Mouse (Mus musculus) CD4-positive, CD25-positive, alpha-beta regulatory T cell, adult 9 weeks (primary cell): ENCODE data around the gene Tgtp2. TPM values are rescaled to one million over a fixed set of nuclear protein-coding genes. Genes with fewer than 3 reads are reported as not detected.

ENCODE experiments used
- polyA plus RNA-seq: library from polyadenylated mRNA; unstranded; fragments of 100-300 nt; shearing (Covaris generic); gene quantifications from one replicate; pipeline ENCODE4 v1.2.1, GENCODE M21; 2017

Tgtp2 gene
- polyA plus RNA-seq: 361 TPM

DNA sequence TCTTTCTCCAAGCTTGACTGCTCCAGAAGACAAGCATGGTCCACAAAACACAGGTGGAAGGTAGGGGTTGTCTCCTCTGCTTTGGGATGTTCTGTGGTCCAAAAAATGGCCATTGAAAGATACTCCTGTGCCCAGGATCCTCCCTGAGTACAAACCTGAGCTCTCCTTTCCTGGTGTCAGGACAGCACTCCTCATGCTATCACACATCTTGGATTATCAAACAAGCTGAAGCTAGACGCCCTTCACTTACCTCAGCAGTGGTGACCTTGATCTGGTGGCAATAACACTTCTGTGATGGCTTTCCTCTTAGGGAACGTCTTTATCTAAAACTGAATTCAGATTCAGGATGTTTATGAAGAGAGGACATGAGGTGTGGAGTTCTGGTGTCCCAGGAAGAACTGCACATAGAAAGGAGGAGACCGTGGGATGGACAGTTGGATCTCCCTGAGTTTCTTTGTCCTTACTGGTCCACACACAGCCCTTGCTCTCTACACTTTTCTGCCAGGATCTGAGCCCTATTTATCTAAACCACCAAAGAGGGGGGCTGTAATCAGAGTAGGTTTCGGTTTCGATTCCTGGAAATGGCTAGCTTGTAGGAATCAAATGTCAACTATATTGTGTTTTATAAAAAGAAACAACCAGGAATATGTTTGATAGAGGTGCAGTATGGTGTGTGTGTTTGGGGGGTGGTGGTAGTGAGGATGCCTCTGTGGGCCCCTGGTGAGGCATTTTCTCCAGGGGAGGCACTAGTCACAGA lies at the start of gene Tgtp2:
Tgtp2 (minus strand) TSS at position 494 of the 757 bp plus-strand sequence.

DNA sequence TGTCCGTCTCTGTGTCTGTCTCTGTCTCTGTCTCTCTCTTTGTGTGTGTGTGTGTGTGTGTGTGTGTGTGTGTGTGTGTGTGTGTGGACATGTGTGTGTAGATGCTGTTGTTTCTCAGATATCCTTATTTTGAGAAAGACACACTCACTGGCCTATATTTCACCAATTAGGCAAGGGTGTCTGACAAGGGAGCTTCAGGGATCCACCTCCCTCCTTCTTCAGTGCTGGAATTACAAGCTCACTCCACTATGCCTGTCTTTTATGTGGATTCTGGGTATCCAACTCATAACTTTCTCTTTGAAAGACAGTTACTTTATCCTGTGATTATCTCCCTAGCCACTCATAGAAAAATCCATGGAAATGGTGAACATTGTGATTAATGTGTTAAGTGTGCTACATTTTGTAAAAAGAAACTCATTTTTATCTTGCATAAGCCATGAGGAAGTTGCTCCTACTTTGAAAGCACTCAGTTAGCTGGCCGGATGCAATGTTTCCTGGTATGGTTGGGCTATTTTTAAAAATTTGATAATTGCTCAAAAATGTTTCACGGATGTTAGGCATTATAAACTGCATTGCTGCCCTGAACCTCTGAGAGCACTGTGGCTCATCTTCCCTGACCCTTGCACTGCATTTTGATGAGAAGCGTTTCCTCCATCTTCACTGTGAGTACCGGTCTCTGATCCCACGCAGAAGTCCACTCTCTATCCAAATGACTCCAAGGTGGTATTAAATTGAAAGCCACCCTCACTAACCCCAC lies 12.2 kb upstream of the Tgtp2 start, which contains the start of gene Ifi47:
Ifi47 (plus strand) TSS at position 587 of the 757 bp plus-strand sequence.

DNA sequence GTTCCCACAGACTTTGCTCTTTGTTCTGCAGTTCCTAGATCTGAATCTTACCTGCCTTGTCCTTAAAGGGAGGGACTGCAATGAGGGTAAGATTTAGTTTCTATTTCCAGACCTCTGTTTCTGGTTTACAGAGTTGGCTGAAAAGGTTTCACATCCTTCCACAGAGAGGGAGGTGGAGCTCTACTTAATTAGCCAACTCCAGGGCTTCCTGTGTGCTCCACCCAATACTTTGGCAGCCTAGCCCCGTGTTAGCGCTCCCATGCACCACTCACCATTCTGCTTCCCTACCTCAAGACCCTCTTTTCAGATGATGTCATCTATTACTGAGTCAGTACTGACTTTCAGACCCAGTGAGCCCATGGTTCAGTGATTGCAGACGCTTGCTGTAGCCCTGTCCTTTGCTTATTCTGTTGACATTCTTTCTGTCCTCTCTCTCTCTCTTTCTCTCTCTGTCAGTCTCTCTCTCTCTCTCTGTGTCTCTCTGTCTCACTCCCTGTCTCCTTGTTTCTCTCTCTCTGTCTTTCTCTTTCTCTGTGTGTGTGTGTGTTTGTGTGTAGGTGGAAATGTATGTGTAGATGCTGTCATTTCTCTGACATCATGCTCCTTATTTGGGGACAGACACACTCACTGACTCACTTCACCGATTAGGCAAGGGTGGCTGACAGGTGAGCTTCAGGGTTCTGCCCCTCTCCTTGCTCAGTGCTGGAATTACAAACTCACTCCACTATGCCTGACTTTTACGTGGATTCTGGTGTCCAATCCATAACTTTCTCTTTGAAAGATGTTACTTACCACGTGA lies 12.7 kb downstream of the Tgtp2 start, which contains the start of gene 9930111J21Rik2:
9930111J21Rik2 (minus strand) TSS at position 150 of the 799 bp plus-strand sequence.

Other genes with a start within 250 kb of the Tgtp2 start
- gene Trim41, start 246.9 kb downstream of the Tgtp2 start, polyA plus RNA-seq: 2.3 TPM
- 0.45 TPM for gene Trim7, start 238.1 kb downstream of the Tgtp2 start, polyA plus RNA-seq
- 1.8 TPM for gene Gm12184, start 237.6 kb downstream of the Tgtp2 start, polyA plus RNA-seq
- 186 TPM for gene Irgm1, start 192.5 kb downstream of the Tgtp2 start, polyA plus RNA-seq
- 1.9 TPM for gene Gm5431, start 162.0 kb downstream of the Tgtp2 start, polyA plus RNA-seq
- 278 TPM for gene Psme2b, start 118.0 kb downstream of the Tgtp2 start, polyA plus RNA-seq
- gene Olfr56, start 85.3 kb downstream of the Tgtp2 start, polyA plus RNA-seq: 1.0 TPM
- 284 TPM for gene 9930111J21Rik1, start 84.8 kb downstream of the Tgtp2 start, polyA plus RNA-seq
- 7.8 TPM for gene Gm12185, start 72.0 kb downstream of the Tgtp2 start, polyA plus RNA-seq
- gene Tgtp1, start 70.0 kb downstream of the Tgtp2 start, polyA plus RNA-seq: 292 TPM
- 161 TPM for gene 9930111J21Rik2, start 13.0 kb downstream of the Tgtp2 start, polyA plus RNA-seq
- 537 TPM for gene Ifi47, start 12.4 kb upstream of the Tgtp2 start, polyA plus RNA-seq
- gene Olfr1396, start 50.7 kb upstream of the Tgtp2 start, polyA plus RNA-seq: not detected
- not detected for gene Olfr1395, start 78.1 kb upstream of the Tgtp2 start, polyA plus RNA-seq
- not detected for gene Olfr1394, start 90.2 kb upstream of the Tgtp2 start, polyA plus RNA-seq
- gene Btnl9, start 123.0 kb upstream of the Tgtp2 start, polyA plus RNA-seq: not detected
- gene Zfp62, start 139.1 kb upstream of the Tgtp2 start, polyA plus RNA-seq: 82.0 TPM
- 117 TPM for gene Mgat1, start 180.0 kb upstream of the Tgtp2 start, polyA plus RNA-seq
- gene Olfr1393, start 214.1 kb upstream of the Tgtp2 start, polyA plus RNA-seq: not detected
- gene Olfr1392, start 221.1 kb upstream of the Tgtp2 start, polyA plus RNA-seq: not detected
- not detected for gene Olfr10, start 240.5 kb upstream of the Tgtp2 start, polyA plus RNA-seq